Mouse (Mus musculus) kidney, embryonic 14.5 days (tissue): ENCODE measurements at regions not wholly inside any gene's neighbourhood (a gene's known extent, or its start where the extent isn't known, plus 50 kb on each side); places are given as distances from the start of the nearest gene placed in this dataset.

Experiments used
- ATAC-seq: fragments of 200-750 bp; cut with Nextera tagmentation; 2 replicates; pipeline ENCODE4 v1.8.0; 2017; ENCODE audit warnings: moderate number of reproducible peaks, mild to moderate bottlenecking, moderate TSS enrichment, moderate library complexity; ENCODE audit not compliant: low FRiP score, low TSS enrichment
- H3K27ac ChIP-seq: fragments of 300-500 bp; sonication (generic); 2 replicates; pipeline ENCODE4 v1.5.1; 2014; ENCODE audit warnings: low read depth, mild to moderate bottlenecking, low read length, moderate library complexity, mixed read lengths
- H3K27me3 ChIP-seq: fragments of 300-500 bp; sonication (generic); 2 replicates; pipeline ENCODE4 v1.6.1; 2014; ENCODE audit warnings: mild to moderate bottlenecking, low read length; ENCODE audit not compliant: control insufficient read depth, insufficient read depth
- H3K36me3 ChIP-seq: fragments of 300-500 bp; sonication (generic); 2 replicates; pipeline ENCODE4 v1.6.1; 2014; ENCODE audit warnings: low read length, mixed read lengths; ENCODE audit not compliant: control insufficient read depth, insufficient read depth
- H3K4me1 ChIP-seq: fragments of 300-500 bp; sonication (generic); 2 replicates; pipeline ENCODE4 v1.6.1; 2014; ENCODE audit warnings: low read length, mixed read lengths; ENCODE audit not compliant: control insufficient read depth, insufficient read depth
- H3K4me2 ChIP-seq: fragments of 300-500 bp; sonication (generic); replicated peaks from 2 replicates; pipeline ENCODE4 v1.6.1; 2014; ENCODE audit warnings: low read depth, mild to moderate bottlenecking, low read length
- H3K4me3 ChIP-seq: fragments of 300-500 bp; sonication (generic); 2 replicates; pipeline ENCODE4 v1.5.1; 2014; ENCODE audit warnings: mild to moderate bottlenecking, low read length
- H3K9ac ChIP-seq: fragments of 300-500 bp; sonication (generic); 2 replicates; pipeline ENCODE4 v1.6.1; 2014; ENCODE audit warnings: low read depth, mild to moderate bottlenecking, low read length, moderate library complexity
- H3K9me3 ChIP-seq: fragments of 300-500 bp; sonication (generic); 2 replicates; pipeline ENCODE4 v1.6.1; 2016; ENCODE audit warnings: low read length; ENCODE audit not compliant: control insufficient read depth
- WGBS: fragments of 180-500 bp; shearing (Covaris S2); extraction: QIAGEN DNeasy Blood & Tissue Kit; methylation state at CpG from one replicate; pipeline ENCODE4 v1.1.7; 2014; 5-methylcytosine and 5-hydroxymethylcytosine counted together

DNA sequence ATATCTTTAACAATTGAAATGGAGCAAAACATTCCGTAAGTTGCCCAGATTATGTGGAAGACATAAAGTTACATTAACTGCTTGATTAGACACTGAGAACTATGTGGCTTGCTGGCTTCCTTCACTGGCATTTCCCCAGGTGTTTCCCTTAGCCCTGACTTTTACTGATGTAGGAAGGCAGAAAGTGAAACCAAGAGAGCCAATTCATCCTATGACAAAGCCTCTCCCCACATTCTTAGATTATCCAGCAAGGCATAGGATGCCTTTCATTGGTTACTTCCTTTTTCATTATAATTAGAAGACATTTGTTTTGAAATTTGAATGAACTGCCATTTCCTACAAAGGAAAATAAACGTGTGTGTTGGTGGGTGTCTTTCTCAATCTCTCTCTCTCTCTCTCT is 72.1 kb downstream of the Cdc42ep3 start:
- no peak for ATAC-seq
- no peak overlapping the region for H3K4me3 ChIP-seq
- no peak overlapping the region for H3K9ac ChIP-seq
- H3K27me3 ChIP-seq, result no peaks in the 10 kb centered on the region
- H3K27ac ChIP-seq, result no peak overlapping the region
- H3K4me1 ChIP-seq, result no peaks in the 10 kb centered on the region
- no peaks in the 10 kb centered on the region for H3K9me3 ChIP-seq
- no peak overlapping the region for H3K4me2 ChIP-seq
- WGBS, result 71% methylated on average over 2 of the region's 2 CpGs
- H3K36me3 ChIP-seq, result no peaks in the 10 kb centered on the region

DNA sequence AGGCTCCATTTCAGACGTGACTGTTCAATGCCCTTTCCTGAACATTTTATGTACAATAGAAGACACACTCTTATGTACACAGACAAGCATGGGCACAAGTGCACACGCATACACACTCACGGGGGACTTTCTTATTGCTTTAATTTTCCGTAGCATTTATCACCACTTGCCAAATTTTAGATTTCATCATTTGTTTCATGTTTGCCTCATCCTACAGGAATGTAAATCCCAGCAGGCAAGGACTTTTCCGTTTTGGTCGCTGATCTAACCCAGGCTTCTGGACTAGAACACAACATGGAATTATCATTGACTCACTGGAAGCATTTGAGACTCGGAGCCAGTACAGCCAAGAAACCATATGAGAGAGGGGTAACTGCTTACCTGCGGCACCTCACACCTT is 81.3 kb downstream of the Cdc42ep3 start:
- ATAC-seq, result no peak
- H3K36me3 ChIP-seq, result no peaks in the 10 kb centered on the region
- no peaks in the 10 kb centered on the region for H3K4me1 ChIP-seq
- no peak overlapping the region for H3K27ac ChIP-seq
- no peak overlapping the region for H3K4me2 ChIP-seq
- no peaks in the 10 kb centered on the region for H3K9me3 ChIP-seq
- no peaks in the 10 kb centered on the region for H3K27me3 ChIP-seq
- 91% methylated on average over 8 of the region's 8 CpGs for WGBS
- H3K9ac ChIP-seq, result no peak overlapping the region
- no peak overlapping the region for H3K4me3 ChIP-seq

DNA sequence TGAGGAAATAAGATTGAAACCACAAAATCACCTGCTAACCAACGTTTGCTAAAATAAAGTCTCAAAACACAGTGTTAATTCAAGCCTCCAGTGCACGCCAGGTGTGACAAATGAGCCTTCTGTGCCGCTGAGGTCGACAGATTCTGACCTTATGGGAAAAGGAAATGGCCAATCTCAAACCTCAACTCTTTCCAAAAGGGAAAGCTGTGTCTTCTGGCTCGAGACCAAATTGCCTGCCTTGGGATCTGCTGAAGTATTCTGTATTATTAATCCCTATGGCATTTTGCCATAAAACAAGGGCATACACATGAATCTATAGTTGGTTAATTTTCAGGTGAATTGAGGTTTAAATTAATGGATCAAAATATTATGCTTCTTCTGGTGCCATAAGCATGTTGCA is 95.2 kb downstream of the Cdc42ep3 start:
- 41% methylated on average over 5 of the region's 5 CpGs for WGBS
- ATAC-seq, result no peak
- Histone ChIP-seq H3K9me3 (no peaks in the 10 kb centered on the region), H3K4me1 (no peaks in the 10 kb centered on the region), H3K27ac (no peak overlapping the region), H3K27me3 (no peaks in the 10 kb centered on the region), H3K4me3 (no peak overlapping the region), H3K4me2 (no peak overlapping the region), H3K36me3 (no peaks in the 10 kb centered on the region), H3K9ac (no peak overlapping the region)

DNA sequence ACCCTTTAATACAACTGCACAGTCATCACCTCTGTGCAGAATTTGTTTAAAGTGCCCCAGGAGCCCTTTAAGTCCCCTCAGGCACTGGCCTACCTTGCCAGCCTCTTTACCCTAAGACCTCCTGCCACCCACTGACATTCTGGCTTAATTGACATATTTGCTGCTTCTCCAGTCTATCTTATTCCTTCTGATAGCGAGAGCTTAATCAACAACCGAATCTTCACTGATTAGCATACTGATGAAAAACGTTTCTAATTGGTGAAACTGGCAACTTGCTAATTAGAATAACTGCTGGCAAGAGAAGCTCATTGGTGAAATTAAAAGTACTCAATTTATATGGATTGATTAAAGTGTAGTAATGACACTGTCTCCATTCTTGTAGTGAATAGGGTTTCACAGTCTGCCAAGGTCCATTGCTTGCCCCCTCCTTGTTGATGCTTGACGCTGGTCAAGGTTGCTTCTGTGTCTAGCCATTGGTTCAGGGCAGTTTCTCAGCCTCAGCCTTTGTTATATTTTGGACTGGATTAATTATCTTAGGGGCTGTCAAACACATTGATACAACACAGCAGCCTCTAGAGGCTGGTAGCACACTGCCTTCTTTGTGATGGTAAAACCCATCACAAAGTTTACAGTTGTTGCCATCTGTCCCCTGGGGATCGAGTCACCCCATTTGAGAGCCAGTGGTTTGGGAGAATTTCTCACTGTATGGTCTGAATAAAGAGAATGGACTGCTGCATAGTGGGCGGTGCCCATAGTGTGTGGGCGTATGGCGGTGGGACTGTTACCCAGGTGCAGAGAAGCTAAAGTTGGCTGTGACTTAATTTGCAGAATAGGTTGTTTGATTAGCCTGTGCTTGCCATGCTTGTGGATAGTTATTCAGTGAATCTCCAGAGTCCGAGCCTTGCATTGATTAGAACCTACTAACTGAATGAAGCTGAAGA is 107.7 kb downstream of the Cdc42ep3 start:
- 87% methylated on average over 9 of the region's 9 CpGs for WGBS
- no peak overlapping the region for H3K27ac ChIP-seq
- H3K36me3 ChIP-seq, result no peaks in the 10 kb centered on the region
- no peaks in the 10 kb centered on the region; the same call in 1 of the 2 replicates for H3K9me3 ChIP-seq
- no peak overlapping the region for H3K9ac ChIP-seq
- H3K4me2 ChIP-seq, result no peak overlapping the region
- no peak overlapping the region for H3K4me3 ChIP-seq
- H3K27me3 ChIP-seq, result no peaks in the 10 kb centered on the region
- H3K4me1 ChIP-seq, result no peaks in the 10 kb centered on the region
- ATAC-seq, result no peak

DNA sequence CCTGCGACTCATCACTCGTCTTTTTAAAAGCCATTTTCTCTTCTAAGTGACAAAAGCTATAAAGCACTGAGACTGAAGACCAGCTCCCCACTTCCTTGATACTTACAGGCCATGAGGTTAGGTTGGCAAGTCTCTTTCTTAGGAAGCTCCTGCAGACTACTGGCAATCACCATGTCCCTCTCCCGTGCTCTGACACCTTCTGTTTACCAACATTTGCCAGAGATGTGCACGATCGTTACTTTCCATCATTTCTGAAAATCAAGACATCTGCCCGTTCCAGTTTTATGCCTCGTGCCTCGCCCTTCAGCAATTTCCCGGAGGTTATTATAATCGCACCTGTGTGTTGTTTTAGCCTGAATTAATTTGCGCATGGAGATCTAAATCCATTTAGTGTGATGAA is 110.8 kb downstream of the Cdc42ep3 start:
- WGBS, result 89% methylated on average over 11 of the region's 11 CpGs
- Histone ChIP-seq H3K9me3 (no peaks in the 10 kb centered on the region; the same call in 1 of the 2 replicates), H3K27ac (no peak overlapping the region)

DNA sequence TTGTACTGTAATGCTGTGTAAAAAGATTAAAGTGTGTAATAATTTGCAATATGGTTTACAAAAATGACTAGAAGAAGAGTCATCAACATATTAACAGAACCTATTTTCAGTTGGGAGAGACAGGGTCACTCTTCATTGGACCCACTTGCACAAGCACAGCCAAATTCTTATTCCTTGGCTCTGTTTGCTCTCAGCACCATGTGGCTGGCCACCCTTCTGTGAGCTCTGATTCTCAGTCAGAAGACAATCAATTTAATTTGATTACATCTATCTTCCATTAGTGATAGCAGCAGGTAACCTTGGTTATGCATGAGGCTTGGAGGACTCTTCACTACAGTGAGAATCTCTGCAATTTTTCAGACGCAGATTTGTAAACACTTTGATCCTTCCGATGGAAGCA is 111.5 kb downstream of the Cdc42ep3 start:
- WGBS, result 95% methylated on average over 2 of the region's 2 CpGs
- H3K27me3 ChIP-seq, result no peaks in the 10 kb centered on the region
- H3K4me3 ChIP-seq, result no peak overlapping the region
- no peak overlapping the region for H3K9ac ChIP-seq
- no peak overlapping the region for H3K27ac ChIP-seq
- no peaks in the 10 kb centered on the region for H3K36me3 ChIP-seq
- no peaks in the 10 kb centered on the region; the same call in 1 of the 2 replicates for H3K9me3 ChIP-seq
- no peaks in the 10 kb centered on the region for H3K4me1 ChIP-seq
- ATAC-seq, result no peak
- no peak overlapping the region for H3K4me2 ChIP-seq

More for the DNA sequence above, 110.8 kb downstream of the Cdc42ep3 start:
- Histone ChIP-seq H3K4me2 (no peak overlapping the region), H3K27me3 (no peaks in the 10 kb centered on the region), H3K4me1 (no peaks in the 10 kb centered on the region), H3K9ac (no peak overlapping the region), H3K4me3 (no peak overlapping the region), H3K36me3 (no peaks in the 10 kb centered on the region)
- no peak for ATAC-seq

DNA sequence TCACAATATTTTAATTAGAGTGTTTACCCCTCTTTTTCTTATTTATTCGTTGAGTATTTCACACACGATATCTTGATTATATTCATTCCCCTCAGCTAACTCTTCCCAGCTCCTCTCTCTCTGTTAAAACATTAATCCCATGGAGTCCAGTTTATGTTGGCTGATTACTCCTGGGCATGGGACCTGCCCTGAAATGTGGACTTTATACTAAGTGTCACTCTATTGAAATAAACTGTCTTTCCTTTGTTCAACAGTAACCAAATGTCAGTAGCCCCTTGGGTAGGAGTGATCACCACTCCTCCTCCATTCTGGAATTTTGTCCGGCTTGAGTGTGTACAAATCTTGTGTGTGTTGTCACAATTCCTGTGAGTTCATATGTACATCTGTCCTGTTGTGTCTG is 113.4 kb downstream of the Cdc42ep3 start:
- Histone ChIP-seq H3K9me3 (no peaks in the 10 kb centered on the region; the same call in 1 of the 2 replicates), H3K4me2 (no peak overlapping the region), H3K27me3 (no peaks in the 10 kb centered on the region), H3K4me3 (no peak overlapping the region), H3K36me3 (no peaks in the 10 kb centered on the region), H3K9ac (no peak overlapping the region), H3K4me1 (no peaks in the 10 kb centered on the region), H3K27ac (no peak overlapping the region)
- ATAC-seq, result no peak
- 84% methylated on average over 3 of the region's 3 CpGs for whole genome bisulfite sequencing

DNA sequence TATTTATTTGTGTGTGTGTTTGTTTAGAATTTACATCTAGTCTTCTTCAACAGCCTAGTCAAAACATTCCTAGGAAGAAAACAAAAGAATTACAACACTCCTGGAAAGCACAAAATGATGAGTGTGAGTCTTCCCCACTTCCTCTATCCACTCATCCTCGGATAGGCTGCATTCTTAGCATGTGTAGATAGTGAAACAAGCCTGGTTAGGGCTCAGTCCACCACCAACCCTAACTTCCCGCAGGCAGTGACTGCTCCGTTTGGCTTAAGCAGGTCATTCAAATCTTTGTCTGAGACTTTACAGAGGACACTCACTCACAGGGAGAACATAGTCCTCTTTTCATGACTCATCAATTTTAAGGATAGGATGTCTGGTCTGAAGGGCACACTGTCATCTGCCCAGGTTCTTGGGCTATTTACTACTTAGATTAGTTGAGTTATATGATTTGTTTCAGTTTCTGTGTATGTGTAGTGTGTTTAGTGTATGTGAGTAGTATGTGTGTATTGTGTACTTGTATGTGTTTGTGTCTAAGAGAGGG is 118.6 kb downstream of the Cdc42ep3 start:
- Histone ChIP-seq H3K27ac (no peak overlapping the region), H3K9ac (no peak overlapping the region), H3K9me3 (no peaks in the 10 kb centered on the region), H3K4me2 (no peak overlapping the region), H3K27me3 (no peaks in the 10 kb centered on the region), H3K4me1 (no peaks in the 10 kb centered on the region), H3K4me3 (no peak overlapping the region), H3K36me3 (no peaks in the 10 kb centered on the region)
- ATAC-seq, result no peak
- WGBS, result 66% methylated on average over 3 of the region's 3 CpGs
